Mouse (Mus musculus) limb, embryonic 14.5 days (tissue): ENCODE measurements at regions not wholly inside any gene's neighbourhood (a gene's known extent, or its start where the extent isn't known, plus 50 kb on each side); places are given as distances from the start of the nearest gene placed in this dataset.

ENCODE experiments used
- ATAC-seq: fragments of 200-750 bp; cut with Nextera tagmentation; 2 replicates; pipeline ENCODE4 v1.8.0; 2017; ENCODE audit warnings: low read depth, moderate number of reproducible peaks, moderate TSS enrichment; ENCODE audit not compliant: low FRiP score
- DNase-seq: peaks from one replicate; pipeline ENCODE4 v3.0.0-alpha.2; 2015; ENCODE audit warnings: low spot score
- H3K27ac ChIP-seq: fragments of 300-500 bp; sonication (generic); replicated peaks from 2 replicates; pipeline ENCODE4 v1.5.1; 2014; ENCODE audit warnings: low read depth, mild to moderate bottlenecking, low read length, moderate library complexity, mixed read lengths
- H3K27me3 ChIP-seq: fragments of 300-500 bp; sonication (generic); 2 replicates; pipeline ENCODE4 v1.6.1; 2014; ENCODE audit warnings: low read length, mixed read lengths; ENCODE audit not compliant: control insufficient read depth, insufficient read depth
- H3K36me3 ChIP-seq: fragments of 300-500 bp; sonication (generic); 2 replicates; pipeline ENCODE4 v1.6.1; 2014; ENCODE audit warnings: mild to moderate bottlenecking, low read length, moderate library complexity, mixed read lengths; ENCODE audit not compliant: control insufficient read depth, insufficient read depth
- H3K4me1 ChIP-seq: fragments of 300-500 bp; sonication (generic); 2 replicates; pipeline ENCODE4 v1.6.1; 2014; ENCODE audit warnings: antibody characterized with exemption, low read length, mixed read lengths; ENCODE audit not compliant: control insufficient read depth, insufficient read depth
- H3K4me2 ChIP-seq: fragments of 300-500 bp; sonication (generic); replicated peaks from 2 replicates; pipeline ENCODE4 v1.6.1; 2014; ENCODE audit warnings: low read depth, mild to moderate bottlenecking, low read length, moderate library complexity; ENCODE audit not compliant: severe bottlenecking
- H3K4me3 ChIP-seq: fragments of 300-500 bp; sonication (generic); replicated peaks from 2 replicates; pipeline ENCODE4 v1.5.1; 2014; ENCODE audit warnings: low read length
- H3K9ac ChIP-seq: fragments of 300-500 bp; sonication (generic); 2 replicates; pipeline ENCODE4 v1.6.1; 2014; ENCODE audit warnings: mild to moderate bottlenecking, low read depth, low read length, moderate library complexity; ENCODE audit not compliant: severe bottlenecking
- H3K9me3 ChIP-seq: fragments of 300-500 bp; sonication (generic); 2 replicates; pipeline ENCODE4 v1.6.1; 2016; ENCODE audit warnings: low read length; ENCODE audit not compliant: control insufficient read depth
- POLR2A ChIP-seq: fragments of 200-500 bp; IDR thresholded peaks from 2 replicates; pipeline ENCODE4 v1.8.0; 2012; ENCODE audit warnings: inconsistent platforms, mild to moderate bottlenecking, moderate library complexity, borderline replicate concordance; ENCODE audit not compliant: insufficient read depth, insufficient read length; ENCODE audit errors: extremely low read depth
- WGBS: fragments of 180-500 bp; shearing (Covaris S2); extraction: QIAGEN DNeasy Blood & Tissue Kit; methylation state at CpG from one replicate; pipeline ENCODE4 v1.1.7; 2014; 5-methylcytosine and 5-hydroxymethylcytosine counted together

- 76% methylated on average over 4 of the region's 4 CpGs for WGBS
- no peaks in the 10 kb centered on the region for H3K27me3 ChIP-seq
- no peak overlapping the region for H3K4me2 ChIP-seq
- no peaks in the 10 kb centered on the region for H3K4me1 ChIP-seq
- H3K9ac ChIP-seq, result no peak overlapping the region
- TF ChIP-seq POLR2A, result no peak
- no peak for DNase-seq
- no peaks in the 10 kb centered on the region for H3K9me3 ChIP-seq
- no peak overlapping the region for H3K27ac ChIP-seq
- H3K4me3 ChIP-seq, result no peak overlapping the region
- no peak for ATAC-seq
- H3K36me3 ChIP-seq, result no peaks in the 10 kb centered on the region
Observed at GRCm38 (mm10) chr2:169311356-169311755, 276.2 kb downstream of the Gm11011 start.

GRCm38 (mm10) chr2:169304360-169304759 is 283.2 kb downstream of the Gm11011 start:
- Histone ChIP-seq H3K4me2 (no peak overlapping the region), H3K27me3 (no peaks in the 10 kb centered on the region), H3K36me3 (no peaks in the 10 kb centered on the region), H3K4me3 (no peak overlapping the region), H3K27ac (no peak overlapping the region), H3K9ac (no peak overlapping the region), H3K4me1 (no peaks in the 10 kb centered on the region), H3K9me3 (no peaks in the 10 kb centered on the region)
- no peak for ATAC-seq
- no peak for TF ChIP-seq POLR2A
- DNase-seq, result no peak
- 85% methylated on average over 3 of the region's 3 CpGs for WGBS

- TF ChIP-seq POLR2A, result no peak
- no peak for ATAC-seq
- Histone ChIP-seq H3K9ac (no peak overlapping the region), H3K9me3 (no peaks in the 10 kb centered on the region), H3K4me3 (no peak overlapping the region), H3K4me1 (0 out of 2 replicates have a peak, but pooled peaks cover 5% of the 10 kb centered on the region), H3K27me3 (no peaks in the 10 kb centered on the region), H3K27ac (no peak overlapping the region), H3K36me3 (no peaks in the 10 kb centered on the region), H3K4me2 (no peak overlapping the region)
- no peak for DNase-seq
- WGBS, result 76% methylated on average over 4 of the region's 4 CpGs
Observed at GRCm38 (mm10) chr2:169300966-169301365, 286.6 kb downstream of the Gm11011 start.

- no peak for TF ChIP-seq POLR2A
- no peak for DNase-seq
- 83% methylated on average over 8 of the region's 8 CpGs for WGBS
- H3K36me3 ChIP-seq, result no peaks in the 10 kb centered on the region
- H3K27ac ChIP-seq, result no peak overlapping the region
- no peak overlapping the region for H3K4me3 ChIP-seq
- 0 out of 2 replicates have a peak, but pooled peaks cover 5% of the 10 kb centered on the region for H3K4me1 ChIP-seq
- no peak overlapping the region for H3K4me2 ChIP-seq
- no peak overlapping the region for H3K9ac ChIP-seq
- no peaks in the 10 kb centered on the region for H3K9me3 ChIP-seq
- ATAC-seq, result no peak
- H3K27me3 ChIP-seq, result no peaks in the 10 kb centered on the region
Observed at GRCm38 (mm10) chr2:169300411-169300810, 287.1 kb downstream of the Gm11011 start.

- no peaks in the 10 kb centered on the region for H3K9me3 ChIP-seq
- peak overlapping the region; percentile 34 for H3K4me2 ChIP-seq
- ATAC-seq, result no peak
- TF ChIP-seq POLR2A, result no peak
- 38% methylated on average over 19 of the region's 21 CpGs for WGBS
- peak; percentile 43 for DNase-seq
- H3K27ac ChIP-seq, result no peak overlapping the region
- H3K27me3 ChIP-seq, result no peaks in the 10 kb centered on the region
- no peaks in the 10 kb centered on the region for H3K36me3 ChIP-seq
- 0 out of 2 replicates have a peak, but pooled peaks cover 5% of the 10 kb centered on the region for H3K4me1 ChIP-seq
- H3K4me3 ChIP-seq, result no peak overlapping the region
- H3K9ac ChIP-seq, result no peak overlapping the region
Observed at GRCm38 (mm10) chr2:169297841-169298627, 289.5 kb downstream of the Gm11011 start.
